Mouse (Mus musculus): ENCODE results near the gene Iqce. TPM values are rescaled to one million over a fixed set of nuclear protein-coding genes. Genes with fewer than 3 reads are reported as not detected.

Iqce gene
- polyA plus RNA-seq, 1 experiment: 11.0 TPM

DNA sequence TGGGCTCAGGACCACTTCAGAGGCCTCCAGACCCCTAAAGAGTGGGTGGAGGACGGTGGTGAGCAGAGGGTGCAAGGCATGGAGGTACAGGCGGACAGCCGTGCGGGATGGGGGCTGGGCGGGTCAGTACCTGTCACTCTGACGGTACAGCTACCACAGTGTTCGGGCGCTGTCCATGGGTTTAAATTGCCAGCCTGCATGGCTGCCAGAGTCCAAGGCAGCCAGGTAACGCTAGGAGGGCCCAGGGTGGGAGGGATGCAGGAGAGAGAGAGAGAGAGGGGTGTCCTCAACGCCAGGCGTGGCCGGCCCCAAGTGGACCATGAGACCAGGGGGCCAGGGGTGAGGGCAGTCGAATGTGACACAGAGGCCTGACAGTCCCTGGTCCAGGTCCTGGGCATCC lies 77.2 kb downstream of the Iqce start:
- TF ChIP-seq POLR2A (IDR thresholded peaks at IDR 0.05; ENCODE audit: borderline replicate concordance, control insufficient read depth, low read depth, low read length): no peak
- no peak for TF ChIP-seq CTCF (IDR thresholded peaks at IDR 0.05; ENCODE audit: control insufficient read depth, insufficient read depth, low read length)
- Histone ChIP-seq H3K27ac (ENCODE audit: control insufficient read depth, insufficient read depth, low read depth, low read length, poor library complexity) (no peak overlapping the region), H3K4me1 (ENCODE audit: control insufficient read depth, insufficient read depth, low read length) (no peaks in the 10 kb centered on the region; the same call in 1 of the 2 replicates), H3K4me3 (replicated peaks; ENCODE audit: control insufficient read depth, low read depth, low read length) (no peak overlapping the region)
- WGBS: 94% methylated on average over 13 of the region's 13 CpGs

DNA sequence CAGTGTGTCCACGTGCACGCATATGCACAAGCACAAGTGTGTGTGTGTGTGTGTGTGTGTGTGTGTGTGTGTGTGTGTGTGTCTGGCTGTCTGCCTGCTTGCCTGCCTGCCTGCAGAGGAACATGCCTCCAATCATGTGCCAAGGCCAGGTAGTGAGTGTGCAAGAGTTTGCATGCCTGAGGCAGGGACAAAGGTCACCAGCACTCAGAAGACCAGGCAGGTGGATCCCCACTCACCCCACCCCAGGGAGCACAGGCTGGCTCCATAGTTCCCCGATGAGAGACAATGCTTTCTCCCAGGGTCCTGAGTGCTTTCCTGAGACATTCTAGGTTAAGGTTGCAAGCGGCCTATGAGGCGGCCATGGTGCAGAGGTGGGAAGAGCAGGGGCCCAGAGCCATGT lies 77.9 kb downstream of the Iqce start:
- WGBS: 80% methylated on average over 5 of the region's 5 CpGs
- no peaks in the 10 kb centered on the region; the same call in 1 of the 2 replicates for H3K4me1 ChIP-seq (ENCODE audit: control insufficient read depth, insufficient read depth, low read length)

DNA sequence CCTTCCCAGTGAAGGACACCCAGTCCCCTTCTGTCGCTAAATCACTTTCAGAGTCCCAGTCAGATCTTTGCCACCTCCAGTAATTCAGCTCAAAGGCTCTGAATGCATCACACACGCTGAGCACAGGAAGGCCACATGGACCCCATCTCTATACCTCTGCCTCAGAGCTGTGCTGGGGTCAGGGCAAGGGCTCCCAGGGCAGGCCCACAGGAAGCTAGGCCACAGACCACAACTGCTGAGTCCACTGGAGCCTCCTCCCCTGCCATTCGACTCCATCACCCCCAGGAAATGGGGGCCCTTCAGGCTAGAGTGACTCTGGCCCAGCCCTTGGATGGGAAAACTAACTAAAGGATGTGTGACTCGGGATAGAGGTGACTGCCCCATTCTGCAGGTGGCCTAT lies 78.4 kb downstream of the Iqce start:
- no peak overlapping the region for H3K4me3 ChIP-seq (replicated peaks; ENCODE audit: control insufficient read depth, low read depth, low read length)

More for the DNA sequence above, 77.9 kb downstream of the Iqce start:
- no peak for TF ChIP-seq CTCF (IDR thresholded peaks at IDR 0.05; ENCODE audit: control insufficient read depth, insufficient read depth, low read length)
- no peak for TF ChIP-seq POLR2A (IDR thresholded peaks at IDR 0.05; ENCODE audit: borderline replicate concordance, control insufficient read depth, low read depth, low read length)
- Histone ChIP-seq H3K27ac (ENCODE audit: control insufficient read depth, insufficient read depth, low read depth, low read length, poor library complexity) (no peak overlapping the region), H3K4me3 (replicated peaks; ENCODE audit: control insufficient read depth, low read depth, low read length) (no peak overlapping the region)

DNA sequence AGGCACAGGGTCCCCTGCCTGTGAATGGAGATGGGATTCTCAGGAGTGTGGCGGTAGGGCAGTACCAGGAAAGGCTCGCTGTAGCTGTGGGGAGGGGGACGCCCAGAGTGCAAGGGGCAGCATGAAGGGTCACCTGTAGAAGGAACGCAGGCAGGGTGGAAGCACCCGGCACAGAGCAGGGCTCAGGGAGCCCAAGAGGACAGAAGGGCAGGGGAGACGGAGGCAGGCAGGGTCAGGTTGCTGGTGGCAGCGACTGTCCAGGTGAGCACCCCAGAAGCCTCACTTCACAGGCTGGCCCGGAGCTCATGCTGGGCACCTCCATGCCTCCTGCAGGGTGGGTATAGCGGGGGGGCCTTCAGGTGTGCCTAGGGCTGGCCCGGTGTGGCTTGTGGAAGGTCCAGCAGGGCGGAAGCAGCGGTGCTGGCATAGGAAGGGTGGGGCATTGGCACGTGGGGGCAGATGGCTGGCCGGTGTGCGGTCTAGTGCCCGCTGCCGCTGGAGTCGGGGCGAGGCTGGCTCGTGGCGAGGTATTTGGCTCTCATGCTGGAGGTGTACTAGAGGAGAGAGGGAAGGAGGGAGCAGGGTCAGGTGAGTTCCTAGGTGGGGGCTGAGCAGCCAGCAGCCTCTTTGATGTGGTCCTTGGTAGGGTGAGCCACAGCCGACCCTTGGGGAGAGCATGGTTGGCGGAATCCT lies 79.1 kb downstream of the Iqce start:
- H3K4me1 ChIP-seq (ENCODE audit: control insufficient read depth, insufficient read depth, low read length): no peaks in the 10 kb centered on the region; the same call in 1 of the 2 replicates
- 93% methylated on average over 23 of the region's 23 CpGs for whole genome bisulfite sequencing

More for the DNA sequence above, 78.4 kb downstream of the Iqce start:
- Histone ChIP-seq H3K27ac (ENCODE audit: control insufficient read depth, insufficient read depth, low read depth, low read length, poor library complexity) (no peak overlapping the region), H3K4me1 (ENCODE audit: control insufficient read depth, insufficient read depth, low read length) (no peaks in the 10 kb centered on the region; the same call in 1 of the 2 replicates)
- TF ChIP-seq CTCF (IDR thresholded peaks at IDR 0.05; ENCODE audit: control insufficient read depth, insufficient read depth, low read length) (no peak), POLR2A (IDR thresholded peaks at IDR 0.05; ENCODE audit: borderline replicate concordance, control insufficient read depth, low read depth, low read length) (no peak)
- 53% methylated on average over 4 of the region's 4 CpGs for WGBS

DNA sequence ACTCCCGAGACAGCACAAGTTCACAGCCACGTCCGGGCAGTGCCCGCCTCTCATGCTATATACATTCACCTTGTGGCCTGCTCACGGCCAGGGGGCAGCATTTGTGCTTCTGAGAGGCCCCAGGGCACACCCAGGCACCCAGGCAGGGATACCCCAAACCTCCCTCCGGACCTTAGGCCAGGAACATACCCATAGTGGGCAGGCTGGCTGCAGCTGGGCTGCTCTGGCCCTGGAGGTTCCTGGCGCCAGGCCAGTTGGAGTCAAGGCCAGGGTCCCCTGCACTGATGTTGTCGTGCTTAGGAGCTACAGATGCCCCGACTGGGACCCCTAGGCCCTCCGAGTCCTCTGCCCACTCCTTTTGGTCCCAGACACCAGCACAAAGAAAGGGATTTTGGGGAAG lies 80.7 kb downstream of the Iqce start:
- Histone ChIP-seq H3K27ac (ENCODE audit: control insufficient read depth, insufficient read depth, low read depth, low read length, poor library complexity) (no peak overlapping the region), H3K4me3 (replicated peaks; ENCODE audit: control insufficient read depth, low read depth, low read length) (no peak overlapping the region), H3K4me1 (ENCODE audit: control insufficient read depth, insufficient read depth, low read length) (peaks cover 2% of the 10 kb centered on the region; the same call in 1 of the 2 replicates)
- TF ChIP-seq POLR2A (IDR thresholded peaks at IDR 0.05; ENCODE audit: borderline replicate concordance, control insufficient read depth, low read depth, low read length) (no peak), CTCF (IDR thresholded peaks at IDR 0.05; ENCODE audit: control insufficient read depth, insufficient read depth, low read length) (no peak)
- WGBS: 74% methylated on average over 10 of the region's 10 CpGs

More for the DNA sequence above, 79.1 kb downstream of the Iqce start:
- TF ChIP-seq CTCF (IDR thresholded peaks at IDR 0.05; ENCODE audit: control insufficient read depth, insufficient read depth, low read length): no peak
- TF ChIP-seq POLR2A (IDR thresholded peaks at IDR 0.05; ENCODE audit: borderline replicate concordance, control insufficient read depth, low read depth, low read length): no peak
- H3K27ac ChIP-seq (ENCODE audit: control insufficient read depth, insufficient read depth, low read depth, low read length, poor library complexity): no peak overlapping the region
- no peak overlapping the region for H3K4me3 ChIP-seq (replicated peaks; ENCODE audit: control insufficient read depth, low read depth, low read length)

DNA sequence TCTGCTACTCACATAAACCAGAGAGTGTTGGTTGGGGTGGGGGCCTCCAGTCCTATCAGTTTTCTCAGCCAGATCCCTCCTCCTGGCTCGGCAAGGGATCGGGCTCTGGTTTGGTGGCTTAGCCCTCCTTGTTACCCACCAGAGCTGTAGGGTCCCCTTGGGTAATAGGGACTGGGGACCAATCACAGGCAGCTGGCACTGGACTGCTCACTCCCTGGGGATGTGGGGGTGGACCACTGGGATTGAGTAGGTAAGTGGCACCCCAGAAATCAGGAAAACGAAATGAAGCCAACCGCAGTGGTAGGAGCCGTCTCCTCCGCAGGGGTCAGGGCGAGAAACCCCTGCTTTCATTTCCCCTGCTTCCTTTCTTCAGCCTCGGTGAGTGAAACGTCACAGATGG lies 81.1 kb downstream of the Iqce start:
- TF ChIP-seq CTCF (IDR thresholded peaks at IDR 0.05; ENCODE audit: control insufficient read depth, insufficient read depth, low read length) (no peak), POLR2A (IDR thresholded peaks at IDR 0.05; ENCODE audit: borderline replicate concordance, control insufficient read depth, low read depth, low read length) (no peak)
- H3K4me1 ChIP-seq (ENCODE audit: control insufficient read depth, insufficient read depth, low read length): peaks cover 5% of the 10 kb centered on the region; the same call in 1 of the 2 replicates
- H3K27ac ChIP-seq (ENCODE audit: control insufficient read depth, insufficient read depth, low read depth, low read length, poor library complexity): no peak overlapping the region
- 79% methylated on average over 9 of the region's 9 CpGs for WGBS
- H3K4me3 ChIP-seq (replicated peaks; ENCODE audit: control insufficient read depth, low read depth, low read length): no peak overlapping the region

DNA sequence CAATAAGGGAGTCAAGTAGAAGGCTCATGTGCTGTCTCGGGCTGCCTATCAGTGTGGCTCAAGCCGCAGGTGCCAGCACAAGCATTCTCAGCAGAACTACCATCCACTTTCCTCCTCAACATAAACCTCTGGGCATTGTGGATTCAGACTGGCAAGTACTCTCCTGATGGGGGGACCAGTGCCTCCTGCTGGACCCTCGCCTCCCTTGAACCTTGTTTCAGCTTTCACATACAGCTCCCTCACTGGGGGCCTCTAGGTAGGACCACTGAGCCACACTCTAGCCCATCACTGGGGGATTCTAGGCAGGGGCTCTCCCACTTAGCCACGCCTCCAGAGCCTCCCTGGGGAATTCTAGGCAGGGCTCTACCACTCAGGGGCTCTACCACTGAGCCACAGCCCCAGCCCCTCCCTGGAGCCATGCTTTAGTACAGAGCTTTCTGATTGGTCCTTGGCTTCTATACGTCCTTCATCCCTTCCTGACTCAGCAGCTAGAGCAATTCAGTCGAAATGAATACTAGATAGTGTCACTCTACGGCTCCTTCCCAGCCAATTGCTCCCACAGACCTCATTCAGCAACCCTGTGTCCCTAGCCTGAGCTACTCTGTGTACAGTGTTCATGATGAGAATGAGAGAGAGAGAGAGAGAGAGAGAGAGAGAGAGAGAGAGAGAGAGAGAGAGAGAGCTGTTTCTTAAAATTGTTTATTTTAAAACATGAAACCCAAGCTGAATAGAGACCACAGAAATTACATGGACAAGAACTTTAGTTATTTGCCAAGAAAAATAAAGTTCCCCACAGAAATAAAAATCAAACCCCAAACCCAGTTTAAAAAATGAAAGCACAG lies 82.1 kb downstream of the Iqce start:
- WGBS: 44% methylated on average over 7 of the region's 7 CpGs
- TF ChIP-seq POLR2A (IDR thresholded peaks at IDR 0.05; ENCODE audit: borderline replicate concordance, control insufficient read depth, low read depth, low read length) (no peak), CTCF (IDR thresholded peaks at IDR 0.05; ENCODE audit: control insufficient read depth, insufficient read depth, low read length) (no peak)
- Histone ChIP-seq H3K27ac (ENCODE audit: control insufficient read depth, insufficient read depth, low read depth, low read length, poor library complexity) (no peak overlapping the region), H3K4me3 (replicated peaks; ENCODE audit: control insufficient read depth, low read depth, low read length) (no peak overlapping the region), H3K4me1 (ENCODE audit: control insufficient read depth, insufficient read depth, low read length) (peaks cover 5% of the 10 kb centered on the region; the same call in 1 of the 2 replicates)

DNA sequence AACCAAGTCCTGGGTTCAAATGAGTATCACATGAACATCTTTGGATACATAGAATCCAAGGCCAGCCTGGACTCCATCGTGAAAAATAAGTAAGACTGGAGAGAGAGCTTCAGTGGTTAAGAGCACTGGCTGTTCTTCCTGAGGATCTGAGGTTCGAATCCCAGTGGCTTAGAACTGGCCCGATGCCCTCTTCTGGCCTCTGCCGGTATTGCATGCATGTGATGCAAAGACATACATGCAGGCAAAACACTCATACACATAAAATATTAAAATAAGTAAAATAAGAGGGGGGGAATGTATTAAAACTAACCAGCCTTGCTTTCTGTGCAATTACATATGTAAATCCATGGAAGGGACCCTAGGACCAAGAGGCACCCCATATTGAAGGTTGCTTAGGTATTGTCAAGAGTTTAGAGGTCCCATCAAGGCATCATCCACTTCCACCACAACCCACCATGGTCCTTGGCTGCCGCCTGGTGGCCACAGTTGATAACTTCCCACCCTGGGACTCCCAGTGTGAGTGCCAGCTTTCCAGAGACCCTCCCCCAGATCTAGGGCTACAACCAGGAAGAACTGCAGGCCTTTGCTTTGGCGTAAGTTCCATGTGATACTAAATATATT lies 82.9 kb downstream of the Iqce start:
- Histone ChIP-seq H3K4me3 (replicated peaks; ENCODE audit: control insufficient read depth, low read depth, low read length) (no peak overlapping the region), H3K4me1 (ENCODE audit: control insufficient read depth, insufficient read depth, low read length) (peaks cover 6% of the 10 kb centered on the region; the same call in 1 of the 2 replicates), H3K27ac (ENCODE audit: control insufficient read depth, insufficient read depth, low read depth, low read length, poor library complexity) (no peak overlapping the region)
- TF ChIP-seq CTCF (IDR thresholded peaks at IDR 0.05; ENCODE audit: control insufficient read depth, insufficient read depth, low read length) (peak; percentile 98), POLR2A (IDR thresholded peaks at IDR 0.05; ENCODE audit: borderline replicate concordance, control insufficient read depth, low read depth, low read length) (no peak)
- WGBS: 16% methylated on average over 6 of the region's 6 CpGs

All from bone marrow, adult 2 months (tissue).